Mouse (Mus musculus): Measurements from ENCODE around the gene Sestd1. TPM values are rescaled to one million over a fixed set of nuclear protein-coding genes. Genes with fewer than 3 reads are reported as not detected.

The Sestd1 gene
- total and polyA plus RNA-seq, 3 experiments, result not detected

- Histone ChIP-seq H3K9ac (ENCODE audit: control insufficient read depth, low read depth, low read length, poor library complexity, severe bottlenecking) (no peak overlapping the region), H3K4me1 (ENCODE audit: control insufficient read depth in 1 of 2, insufficient read depth in 2 of 2, low read length in 2 of 2) (no peaks in the 10 kb centered on the region), H3K4me3 (ENCODE audit: control insufficient read depth in 1 of 2, insufficient read depth in 1 of 2, low read depth in 2 of 2, low read length in 2 of 2) (no peak overlapping the region), H3K9me3 (replicated peaks; ENCODE audit: insufficient read depth, low read length) (no peaks in the 10 kb centered on the region), H3K36me3 (ENCODE audit: control insufficient read depth in 1 of 2, insufficient read depth in 2 of 2, low read length in 2 of 2) (no peaks in the 10 kb centered on the region), H3K27ac (ENCODE audit: control insufficient read depth, low read depth, low read length) (no peak overlapping the region), H3K79me2 (ENCODE audit: control insufficient read depth, insufficient read depth, low read length, poor library complexity) (no peaks in the 10 kb centered on the region), H3K27me3 (ENCODE audit: control insufficient read depth in 1 of 2, insufficient read depth in 2 of 2, low read length in 2 of 2) (no peaks in the 10 kb centered on the region; a peak in 1 of 4 replicates)
- TF ChIP-seq MEF2A (IDR thresholded peaks at IDR 0.05; ENCODE audit: extremely low read depth, insufficient replicate concordance, low read depth, low read length, poor library complexity, severe bottlenecking) (no peak), TAL1 (IDR thresholded peaks at IDR 0.05; ENCODE audit: low read length) (no peak), SIN3A (IDR thresholded peaks at IDR 0.05; ENCODE audit: low read length) (no peak), MAFK (IDR thresholded peaks at IDR 0.05; ENCODE audit: borderline replicate concordance, low read depth, low read length) (no peak), USF1 (IDR thresholded peaks at IDR 0.05; ENCODE audit: low read depth, low read length) (no peak), BHLHE40 (IDR thresholded peaks at IDR 0.05; ENCODE audit: borderline replicate concordance, low read depth, low read length) (no peak), KAT2A (conservative IDR thresholded peaks at IDR 0.05; ENCODE audit: low read depth, low read length) (no peak), RCOR1 (IDR thresholded peaks at IDR 0.05; ENCODE audit: low read depth, low read length) (no peak), MYC (IDR thresholded peaks at IDR 0.05; ENCODE audit: low read depth, low read length) (no peak), SMC3 (IDR thresholded peaks at IDR 0.05; ENCODE audit: low read depth, low read length) (no peak), ELF1 (IDR thresholded peaks at IDR 0.05; ENCODE audit: low read depth, low read length) (no peak), JUND (IDR thresholded peaks at IDR 0.05; ENCODE audit: low read depth, low read length) (no peak), CHD1 (IDR thresholded peaks at IDR 0.05; ENCODE audit: low read depth, low read length) (no peak), USF2 (IDR thresholded peaks at IDR 0.05; ENCODE audit: borderline replicate concordance in 1 of 2, insufficient read depth in 1 of 2, low read depth in 1 of 2, low read length in 2 of 2) (no peak), GABPA (IDR thresholded peaks at IDR 0.05; ENCODE audit: low read depth, low read length) (no peak), CHD2 (IDR thresholded peaks at IDR 0.05; ENCODE audit: low read length) (no peak), HCFC1 (IDR thresholded peaks at IDR 0.05; ENCODE audit: low read depth, low read length) (no peak)
- no peak for DNase-seq (ENCODE audit: low read depth, low spot score)
Measured at GRCm38 (mm10) chr2:77238607-77239006, 41.8 kb downstream of the Sestd1 start.

- Histone ChIP-seq H3K36me3 (ENCODE audit: control insufficient read depth in 1 of 2, insufficient read depth in 2 of 2, low read length in 2 of 2) (no peaks in the 10 kb centered on the region), H3K4me3 (ENCODE audit: control insufficient read depth in 1 of 2, insufficient read depth in 1 of 2, low read depth in 2 of 2, low read length in 2 of 2) (no peak overlapping the region), H3K9ac (ENCODE audit: control insufficient read depth, low read depth, low read length, poor library complexity, severe bottlenecking) (no peak overlapping the region), H3K27me3 (ENCODE audit: control insufficient read depth in 1 of 2, insufficient read depth in 2 of 2, low read length in 2 of 2) (no peaks in the 10 kb centered on the region), H3K79me2 (ENCODE audit: control insufficient read depth, insufficient read depth, low read length, poor library complexity) (no peaks in the 10 kb centered on the region), H3K27ac (ENCODE audit: control insufficient read depth, low read depth, low read length) (no peak overlapping the region), H3K9me3 (replicated peaks; ENCODE audit: insufficient read depth, low read length) (no peaks in the 10 kb centered on the region), H3K4me1 (ENCODE audit: control insufficient read depth in 1 of 2, insufficient read depth in 2 of 2, low read length in 2 of 2) (no peaks in the 10 kb centered on the region)
- DNase-seq (ENCODE audit: low read depth, low spot score), result no peak
- TF ChIP-seq ZNF384 (IDR thresholded peaks at IDR 0.05; ENCODE audit: low read depth, low read length), result no peak
- TF ChIP-seq JUND (IDR thresholded peaks at IDR 0.05; ENCODE audit: low read depth, low read length), result no peak
- no peak for TF ChIP-seq MYB (IDR thresholded peaks at IDR 0.05; ENCODE audit: low read depth, low read length)
- TF ChIP-seq EP300 (IDR thresholded peaks at IDR 0.05; ENCODE audit: low read depth in 1 of 2, low read length in 2 of 2), result no peak
- TF ChIP-seq POLR2AphosphoS2 (IDR thresholded peaks at IDR 0.05; ENCODE audit: low read length), result no peak
- no peak for TF ChIP-seq GABPA (IDR thresholded peaks at IDR 0.05; ENCODE audit: low read depth, low read length)
- no peak for TF ChIP-seq GATA1 (IDR thresholded peaks at IDR 0.05; ENCODE audit: low read depth, low read length)
- TF ChIP-seq CTCF (IDR thresholded peaks at IDR 0.05 in 2 of 3, conservative IDR thresholded peaks at IDR 0.05 in 1 of 3; ENCODE audit: control insufficient read depth in 1 of 3, insufficient read depth in 1 of 3, low read depth in 2 of 3, low read length in 3 of 3, poor library complexity in 1 of 3, severe bottlenecking in 1 of 3), result no peak
- no peak for TF ChIP-seq RAD21 (IDR thresholded peaks at IDR 0.05; ENCODE audit: low read depth, low read length)
- TF ChIP-seq BHLHE40 (IDR thresholded peaks at IDR 0.05; ENCODE audit: borderline replicate concordance, low read depth, low read length), result no peak
- no peak for TF ChIP-seq MEF2A (IDR thresholded peaks at IDR 0.05; ENCODE audit: extremely low read depth, insufficient replicate concordance, low read depth, low read length, poor library complexity, severe bottlenecking)
- no peak for TF ChIP-seq CHD1 (IDR thresholded peaks at IDR 0.05; ENCODE audit: low read depth, low read length)
- TF ChIP-seq ETS1 (IDR thresholded peaks at IDR 0.05; ENCODE audit: low read depth, low read length), result no peak
- no peak for TF ChIP-seq ZC3H11A (IDR thresholded peaks at IDR 0.05; ENCODE audit: low read depth, low read length)
- TF ChIP-seq POLR2AphosphoS5 (IDR thresholded peaks at IDR 0.05; ENCODE audit: borderline replicate concordance, low read depth, low read length), result no peak
- no peak for TF ChIP-seq MAFK (IDR thresholded peaks at IDR 0.05; ENCODE audit: borderline replicate concordance, low read depth, low read length)
Measured at GRCm38 (mm10) chr2:77238046-77238445, 42.3 kb downstream of the Sestd1 start.
